Mouse (Mus musculus) liver (tissue): ENCODE measurements around the gene Scaper.

ENCODE experiments used
- DNase-seq: peaks from one replicate; pipeline ENCODE4 v3.0.0-alpha.2; 2020; ENCODE audit warnings: mixed read lengths

Scaper gene

DNA sequence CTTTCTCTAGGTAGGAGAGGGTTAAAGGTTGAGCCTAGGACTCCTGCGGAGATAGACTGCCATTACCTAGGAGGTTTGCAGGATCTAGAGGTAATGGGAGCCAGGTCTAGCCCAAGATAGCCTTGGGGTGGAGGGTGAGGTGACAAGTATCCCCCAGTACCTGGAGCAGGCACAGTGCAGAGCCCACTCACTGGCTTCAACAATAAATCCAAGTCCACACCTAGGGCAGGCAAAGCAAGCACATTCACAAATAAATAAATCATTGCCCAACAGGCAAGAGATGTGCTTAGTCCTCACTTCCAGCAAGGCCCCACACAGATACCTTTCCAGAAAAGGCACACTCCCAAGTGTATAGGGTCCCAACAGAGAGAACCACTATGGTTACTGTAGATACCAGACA lies 398.9 kb downstream of the Scaper start:
- no peak for DNase-seq

DNA sequence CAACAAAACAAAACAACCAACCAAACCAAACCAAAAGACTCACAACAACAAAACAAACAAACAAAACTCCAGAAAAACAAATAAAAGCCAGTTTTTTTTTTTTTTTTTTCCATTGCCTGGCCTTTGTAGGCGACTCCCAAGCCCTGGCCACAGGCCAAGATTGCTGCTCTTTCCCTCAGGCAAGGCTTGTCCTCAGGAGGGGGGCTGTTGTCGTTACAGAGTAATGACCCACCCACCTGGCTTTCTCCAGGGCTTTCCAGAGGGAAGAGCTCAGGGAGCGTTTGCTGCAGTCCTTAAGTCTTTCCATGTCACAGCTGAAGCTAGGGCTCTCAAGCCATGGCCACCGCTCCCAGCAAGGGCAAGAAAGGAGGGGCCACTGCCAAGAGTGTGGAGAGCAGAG lies 399.5 kb downstream of the Scaper start, which contains the start of gene Isl2:
Isl2 (plus strand) TSS at position 296 of the 400 bp plus-strand sequence.
- DNase-seq, result no peak

- peak; percentile 50 for DNase-seq
Measured at GRCm38 (mm10) chr9:55535907-55536306, 402.0 kb downstream of the Scaper start.

DNA sequence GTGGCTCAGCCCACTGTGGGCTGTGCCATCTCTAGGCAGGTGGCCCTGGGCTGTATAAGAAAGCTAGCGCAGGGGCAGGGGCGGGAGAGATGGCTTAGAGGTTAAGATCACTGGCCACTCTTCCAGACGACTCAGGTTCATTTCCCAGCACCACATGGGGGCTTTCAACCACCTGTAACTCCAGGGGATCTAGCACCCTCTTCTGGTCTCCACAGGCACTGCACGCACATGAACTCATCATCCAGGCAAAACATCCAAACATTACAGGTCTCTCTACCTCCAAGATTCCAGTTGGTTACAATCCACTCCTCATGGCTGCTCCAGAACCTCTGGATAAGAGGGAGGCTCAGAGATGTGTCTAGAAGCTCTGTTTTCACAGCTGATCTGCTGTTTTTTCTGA lies 412.2 kb downstream of the Scaper start:
- DNase-seq, result no peak

GRCm38 (mm10) chr9:55512027-55512543 lies 425.8 kb downstream of the Scaper start, which contains the start of gene Etfa:
Etfa (minus strand) TSS chr9:55512243.
- DNase-seq, result peak; percentile 96

DNA sequence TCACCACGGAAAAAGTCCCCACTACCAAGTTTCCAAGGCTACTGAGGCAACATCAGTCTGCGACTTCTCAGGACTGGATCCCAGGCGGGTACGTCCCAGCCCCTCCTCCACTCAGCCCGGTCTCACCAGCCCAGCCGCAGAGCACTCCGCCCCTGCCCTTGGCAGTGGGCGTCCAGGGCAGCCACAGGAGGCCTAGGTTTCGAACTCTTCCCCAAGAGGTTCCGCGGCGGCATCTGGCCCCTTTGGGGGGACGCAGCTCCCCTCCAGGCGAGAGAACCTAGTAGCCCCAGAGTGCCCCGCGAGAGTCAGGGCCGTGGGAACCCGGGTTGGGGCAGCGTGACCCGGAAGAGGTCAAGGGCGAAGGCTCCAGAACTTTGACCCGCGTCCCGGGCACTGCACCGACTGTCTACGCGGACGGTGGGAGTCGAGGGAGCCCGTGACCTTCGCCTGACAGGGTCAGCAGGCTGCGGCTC lies 426.4 kb downstream of the Scaper start:
- DNase-seq, result peak; percentile 75

DNA sequence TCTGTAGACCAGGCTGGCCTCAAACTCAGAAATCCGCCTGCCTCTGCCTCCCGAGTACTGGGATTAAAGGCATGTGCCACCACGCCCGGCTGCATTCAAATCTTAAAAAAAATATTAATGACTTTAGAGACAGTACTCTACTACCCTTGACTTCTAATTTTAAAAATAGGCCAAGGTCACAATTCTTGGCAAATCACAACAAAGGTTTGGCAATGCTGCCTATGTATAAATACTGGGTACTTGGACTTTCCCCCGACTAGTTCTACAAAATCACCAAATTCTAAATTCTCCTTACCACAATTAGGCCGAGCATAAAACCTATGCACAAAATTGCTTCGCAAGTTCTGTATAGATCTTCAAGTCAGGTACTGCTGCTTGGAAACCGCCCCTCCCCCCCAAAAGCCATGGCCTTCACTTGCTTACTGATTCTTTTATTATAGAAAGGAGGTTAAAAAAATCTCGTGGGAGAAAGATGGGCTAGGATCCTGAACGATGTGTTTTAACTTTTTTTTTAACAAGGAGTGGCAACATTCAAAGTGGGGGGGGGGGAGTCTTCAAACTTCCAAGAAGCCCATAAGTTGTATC lies 427.2 kb downstream of the Scaper start:
- no peak for DNase-seq

- DNase-seq, result no peak
Measured at GRCm38 (mm10) chr9:55509731-55510130, 428.2 kb downstream of the Scaper start.

- DNase-seq, result no peak
Measured at GRCm38 (mm10) chr9:55508701-55509100, 429.2 kb downstream of the Scaper start.

DNA sequence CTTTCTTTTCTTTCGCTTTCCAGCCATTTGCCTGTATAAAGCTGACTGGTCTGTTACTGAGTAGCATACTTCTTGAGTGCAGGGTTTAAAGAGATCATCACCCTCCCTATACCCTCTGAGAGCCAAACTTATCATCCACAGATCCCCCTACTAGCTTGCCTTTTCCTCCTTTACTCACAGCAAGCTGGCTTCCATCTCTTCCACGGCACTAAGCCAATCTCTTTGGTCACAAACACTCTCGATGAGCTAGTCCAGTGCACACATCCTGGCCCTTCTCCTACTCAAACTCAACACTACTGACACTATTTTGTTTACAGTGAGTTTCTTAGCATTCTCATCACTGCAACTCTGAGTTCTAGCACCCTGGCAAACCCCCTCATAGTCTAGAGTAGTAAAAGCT lies 430.0 kb downstream of the Scaper start:
- no peak for DNase-seq
